Mouse (Mus musculus): ENCODE data around the gene Arl13a. TPM values are rescaled to one million over a fixed set of nuclear protein-coding genes. Genes with fewer than 3 reads are reported as not detected.
"Not testable (repeated sequence)": the region's sequence is repeated elsewhere in the genome, so short reads cannot be mapped to it uniquely, and the experiment has no call there.

The Arl13a gene
- polyA plus RNA-seq (2011; ENCODE audit: insufficient read depth, insufficient read length, low read depth, missing spikeins) = not detected in 2 replicates

DNA sequence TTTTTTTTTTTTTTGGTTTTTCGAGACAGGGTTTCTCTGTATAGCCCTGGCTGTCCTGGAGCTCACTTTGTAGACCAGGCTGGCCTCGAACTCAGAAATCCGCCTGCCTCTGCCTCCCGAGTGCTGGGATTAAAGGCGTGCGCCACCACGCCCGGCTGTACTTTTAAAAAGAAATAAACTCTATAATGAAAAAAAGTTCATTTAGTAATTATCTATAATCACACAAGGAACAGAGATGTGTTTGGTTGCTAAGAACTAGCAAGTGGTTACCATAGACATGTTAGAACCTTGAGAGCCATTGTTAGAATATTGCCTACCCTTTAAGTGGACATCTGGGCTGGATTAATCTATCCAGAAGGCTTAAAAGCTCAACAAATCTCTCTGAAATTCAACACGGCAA, at the start of gene Arl13a:
Gene Arl13a, plus strand, starts transcription at position 301 of the 400 bp plus-strand sequence.
- not testable (repeated sequence) for H3K27me3 ChIP-seq (ENCODE audit: control insufficient read depth, insufficient read depth, low read length, poor library complexity, severe bottlenecking); H3K4me3 ChIP-seq (ENCODE audit: low read depth, low read length); H3K9me3 ChIP-seq (replicated peaks; ENCODE audit: control insufficient read depth, insufficient read depth, low read length, poor library complexity, severe bottlenecking); H3K36me3 ChIP-seq (ENCODE audit: control insufficient read depth, insufficient read depth, low read length, poor library complexity, severe bottlenecking); H3K4me1 ChIP-seq (ENCODE audit: control insufficient read depth, insufficient read depth, low read length); H3K27ac ChIP-seq (ENCODE audit: insufficient read depth, low read length); H3K9ac ChIP-seq (ENCODE audit: low read depth, poor library complexity, severe bottlenecking)

DNA sequence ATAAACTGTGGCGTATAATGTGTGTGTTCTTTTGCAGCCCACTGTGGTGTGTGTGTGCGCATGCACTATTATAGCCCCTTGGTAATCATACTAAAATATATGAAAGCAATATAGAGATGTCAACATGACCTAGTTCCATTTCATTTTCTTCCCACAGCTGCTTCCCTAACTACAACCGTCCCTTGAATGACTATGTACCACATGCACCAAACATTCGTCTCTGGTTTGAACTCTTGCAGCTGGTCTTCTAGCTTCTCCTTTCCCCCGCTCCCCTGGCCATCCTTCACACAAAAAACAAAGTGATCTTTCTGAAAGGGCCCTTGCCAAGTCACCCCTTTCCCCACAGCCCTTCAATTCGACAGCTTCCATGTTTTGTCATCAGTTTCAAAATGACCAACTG, 47.3 kb upstream of the Arl13a start:
- no peak overlapping the region for H3K9ac ChIP-seq (ENCODE audit: low read depth, poor library complexity, severe bottlenecking)
- no peak overlapping the region for H3K27ac ChIP-seq (ENCODE audit: insufficient read depth, low read length)
- no peak for TF ChIP-seq CTCF (IDR thresholded peaks at IDR 0.05; ENCODE audit: low read depth, low read length)
- TF ChIP-seq POLR2A (IDR thresholded peaks at IDR 0.05; ENCODE audit: insufficient read depth, low read length) = no peak
- TF ChIP-seq EP300 (IDR thresholded peaks at IDR 0.05; ENCODE audit: insufficient read depth, low read depth, low read length) = no peak
- H3K9me3 ChIP-seq (replicated peaks; ENCODE audit: control insufficient read depth, insufficient read depth, low read length, poor library complexity, severe bottlenecking) = no peaks in the 10 kb centered on the region
- H3K27me3 ChIP-seq (ENCODE audit: control insufficient read depth, insufficient read depth, low read length, poor library complexity, severe bottlenecking) = no peaks in the 10 kb centered on the region
- H3K36me3 ChIP-seq (ENCODE audit: control insufficient read depth, insufficient read depth, low read length, poor library complexity, severe bottlenecking) = no peaks in the 10 kb centered on the region
- H3K4me1 ChIP-seq (ENCODE audit: control insufficient read depth, insufficient read depth, low read length) = no peaks in the 10 kb centered on the region
- no peak overlapping the region for H3K4me3 ChIP-seq (ENCODE audit: low read depth, low read length)

DNA sequence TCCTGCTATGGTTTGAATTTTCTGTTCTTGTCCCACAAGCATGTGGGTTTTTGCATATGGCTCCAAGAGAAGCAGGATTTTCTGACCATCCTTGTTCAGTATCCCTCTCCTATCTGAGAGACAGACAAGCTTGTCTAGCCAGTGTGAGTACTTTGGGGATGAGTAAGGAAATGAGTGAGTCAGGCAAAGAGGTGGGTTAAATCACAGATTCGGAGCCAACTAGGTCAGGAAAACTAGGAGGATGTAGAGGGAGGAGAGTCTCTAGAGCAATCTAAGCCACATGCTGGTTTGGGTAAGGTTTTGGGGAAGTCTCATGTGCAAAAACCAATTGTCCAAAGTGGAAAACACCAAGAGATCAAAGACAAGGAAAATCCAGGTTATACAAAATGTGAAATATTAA, 45.8 kb upstream of the Arl13a start:
- no peaks in the 10 kb centered on the region for H3K27me3 ChIP-seq (ENCODE audit: control insufficient read depth, insufficient read depth, low read length, poor library complexity, severe bottlenecking)
- H3K27ac ChIP-seq (ENCODE audit: insufficient read depth, low read length) = no peak overlapping the region

GRCm38 (mm10) chrX:134141986-134142385, 45.3 kb upstream of the Arl13a start:
- Histone ChIP-seq H3K36me3 (ENCODE audit: control insufficient read depth, insufficient read depth, low read length, poor library complexity, severe bottlenecking) (no peaks in the 10 kb centered on the region), H3K9ac (ENCODE audit: low read depth, poor library complexity, severe bottlenecking) (no peak overlapping the region), H3K27ac (ENCODE audit: insufficient read depth, low read length) (no peak overlapping the region), H3K4me1 (ENCODE audit: control insufficient read depth, insufficient read depth, low read length) (no peaks in the 10 kb centered on the region), H3K9me3 (replicated peaks; ENCODE audit: control insufficient read depth, insufficient read depth, low read length, poor library complexity, severe bottlenecking) (no peaks in the 10 kb centered on the region), H3K4me3 (ENCODE audit: low read depth, low read length) (no peak overlapping the region), H3K27me3 (ENCODE audit: control insufficient read depth, insufficient read depth, low read length, poor library complexity, severe bottlenecking) (no peaks in the 10 kb centered on the region)
- no peak for TF ChIP-seq EP300 (IDR thresholded peaks at IDR 0.05; ENCODE audit: insufficient read depth, low read depth, low read length)
- no peak for TF ChIP-seq CTCF (IDR thresholded peaks at IDR 0.05; ENCODE audit: low read depth, low read length)
- TF ChIP-seq POLR2A (IDR thresholded peaks at IDR 0.05; ENCODE audit: insufficient read depth, low read length) = no peak

More for the DNA sequence above, 45.8 kb upstream of the Arl13a start:
- no peaks in the 10 kb centered on the region for H3K36me3 ChIP-seq (ENCODE audit: control insufficient read depth, insufficient read depth, low read length, poor library complexity, severe bottlenecking)
- no peak overlapping the region for H3K9ac ChIP-seq (ENCODE audit: low read depth, poor library complexity, severe bottlenecking)
- no peaks in the 10 kb centered on the region for H3K9me3 ChIP-seq (replicated peaks; ENCODE audit: control insufficient read depth, insufficient read depth, low read length, poor library complexity, severe bottlenecking)
- H3K4me1 ChIP-seq (ENCODE audit: control insufficient read depth, insufficient read depth, low read length) = no peaks in the 10 kb centered on the region
- TF ChIP-seq EP300 (IDR thresholded peaks at IDR 0.05; ENCODE audit: insufficient read depth, low read depth, low read length) = no peak
- no peak for TF ChIP-seq CTCF (IDR thresholded peaks at IDR 0.05; ENCODE audit: low read depth, low read length)
- no peak for TF ChIP-seq POLR2A (IDR thresholded peaks at IDR 0.05; ENCODE audit: insufficient read depth, low read length)
- H3K4me3 ChIP-seq (ENCODE audit: low read depth, low read length) = no peak overlapping the region

GRCm38 (mm10) chrX:134158151-134158550, 29.1 kb upstream of the Arl13a start:
- H3K9ac ChIP-seq (ENCODE audit: low read depth, poor library complexity, severe bottlenecking) = no peak overlapping the region
- H3K36me3 ChIP-seq (ENCODE audit: control insufficient read depth, insufficient read depth, low read length, poor library complexity, severe bottlenecking) = no peaks in the 10 kb centered on the region
- H3K9me3 ChIP-seq (replicated peaks; ENCODE audit: control insufficient read depth, insufficient read depth, low read length, poor library complexity, severe bottlenecking) = no peaks in the 10 kb centered on the region
- H3K4me1 ChIP-seq (ENCODE audit: control insufficient read depth, insufficient read depth, low read length) = peaks cover 2% of the 10 kb centered on the region
- no peak for TF ChIP-seq CTCF (IDR thresholded peaks at IDR 0.05; ENCODE audit: low read depth, low read length)
- no peak for TF ChIP-seq EP300 (IDR thresholded peaks at IDR 0.05; ENCODE audit: insufficient read depth, low read depth, low read length)
- TF ChIP-seq POLR2A (IDR thresholded peaks at IDR 0.05; ENCODE audit: insufficient read depth, low read length) = no peak
- H3K27me3 ChIP-seq (ENCODE audit: control insufficient read depth, insufficient read depth, low read length, poor library complexity, severe bottlenecking) = no peaks in the 10 kb centered on the region
- no peak overlapping the region for H3K27ac ChIP-seq (ENCODE audit: insufficient read depth, low read length)
- no peak overlapping the region for H3K4me3 ChIP-seq (ENCODE audit: low read depth, low read length)

- no peaks in the 10 kb centered on the region for H3K27me3 ChIP-seq (ENCODE audit: control insufficient read depth, insufficient read depth, low read length, poor library complexity, severe bottlenecking)
Observed at GRCm38 (mm10) chrX:134160442-134160841, 26.9 kb upstream of the Arl13a start.

More at GRCm38 (mm10) chrX:134160442-134160841, 26.9 kb upstream of the Arl13a start:
- no peak for TF ChIP-seq CTCF (IDR thresholded peaks at IDR 0.05; ENCODE audit: low read depth, low read length)
- no peak for TF ChIP-seq POLR2A (IDR thresholded peaks at IDR 0.05; ENCODE audit: insufficient read depth, low read length)
- no peak for TF ChIP-seq EP300 (IDR thresholded peaks at IDR 0.05; ENCODE audit: insufficient read depth, low read depth, low read length)
- H3K4me3 ChIP-seq (ENCODE audit: low read depth, low read length) = no peak overlapping the region
- H3K27ac ChIP-seq (ENCODE audit: insufficient read depth, low read length) = no peak overlapping the region
- no peak overlapping the region for H3K9ac ChIP-seq (ENCODE audit: low read depth, poor library complexity, severe bottlenecking)
- no peaks in the 10 kb centered on the region for H3K36me3 ChIP-seq (ENCODE audit: control insufficient read depth, insufficient read depth, low read length, poor library complexity, severe bottlenecking)
- H3K9me3 ChIP-seq (replicated peaks; ENCODE audit: control insufficient read depth, insufficient read depth, low read length, poor library complexity, severe bottlenecking) = no peaks in the 10 kb centered on the region
- H3K4me1 ChIP-seq (ENCODE audit: control insufficient read depth, insufficient read depth, low read length) = peaks cover 2% of the 10 kb centered on the region
